Mouse (Mus musculus) left cerebral cortex, adult 8-10 months (tissue): Measurements from ENCODE around the gene Atp4b. TPM values are rescaled to one million over a fixed set of nuclear protein-coding genes. Genes with fewer than 3 reads are reported as not detected.
"Not testable (repeated sequence)": the region's sequence is repeated elsewhere in the genome, so short reads cannot be mapped to it uniquely, and the experiment has no call there.

Source experiments
- DNase-seq, 2 experiments: peaks; one replicate each; pipeline ENCODE4 v3.0.0; 2022; ENCODE audit warnings: low spot score in 2 of 2
- total RNA-seq, 4 experiments: library from RNA; stranded (reverse); gene quantifications; 2 replicates each; pipeline ENCODE4 v1.2.4; 2022

Gene Atp4b
- total RNA-seq, 4 experiments from 2014 or later, result not detected

DNA sequence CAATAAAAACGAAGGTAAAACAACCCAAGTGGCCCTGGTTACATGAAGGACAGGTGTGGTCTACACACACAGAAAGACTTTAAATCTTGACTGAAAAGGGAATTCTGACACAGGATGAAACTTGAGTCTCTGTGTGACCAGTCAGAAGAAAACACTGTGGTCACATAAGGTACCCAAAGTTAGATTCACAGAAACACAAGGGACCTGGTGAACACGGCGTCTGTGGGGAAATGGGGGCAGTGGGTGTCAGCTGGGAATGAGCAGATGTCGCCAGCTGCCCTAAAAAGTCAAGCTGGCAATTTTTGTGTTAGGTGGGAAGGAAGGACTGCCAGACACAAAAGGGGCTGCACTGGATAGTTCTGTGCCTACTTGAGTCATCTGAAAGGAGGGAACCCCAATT is 13.6 kb downstream of the Atp4b start:
- no peak for DNase-seq

DNA sequence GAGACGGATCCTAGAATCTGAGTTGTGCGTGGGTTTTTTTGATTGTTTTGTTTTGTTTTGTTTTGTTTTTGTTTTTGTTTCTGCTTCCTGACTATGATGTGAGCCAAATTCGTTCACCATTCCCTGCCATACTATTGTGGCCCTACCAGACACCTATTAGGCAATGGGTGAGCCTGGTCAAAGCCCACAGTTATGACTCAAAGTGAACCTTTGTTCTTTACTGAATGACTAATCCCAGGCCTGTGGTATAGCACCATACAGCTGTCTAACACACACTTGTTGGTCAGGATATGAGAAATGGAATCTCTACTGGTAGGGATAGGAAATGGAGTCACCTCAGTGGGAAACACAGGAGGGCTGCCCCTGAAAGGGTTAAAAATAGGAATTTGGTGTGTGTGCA is 14.1 kb downstream of the Atp4b start:
- no peak for DNase-seq

DNA sequence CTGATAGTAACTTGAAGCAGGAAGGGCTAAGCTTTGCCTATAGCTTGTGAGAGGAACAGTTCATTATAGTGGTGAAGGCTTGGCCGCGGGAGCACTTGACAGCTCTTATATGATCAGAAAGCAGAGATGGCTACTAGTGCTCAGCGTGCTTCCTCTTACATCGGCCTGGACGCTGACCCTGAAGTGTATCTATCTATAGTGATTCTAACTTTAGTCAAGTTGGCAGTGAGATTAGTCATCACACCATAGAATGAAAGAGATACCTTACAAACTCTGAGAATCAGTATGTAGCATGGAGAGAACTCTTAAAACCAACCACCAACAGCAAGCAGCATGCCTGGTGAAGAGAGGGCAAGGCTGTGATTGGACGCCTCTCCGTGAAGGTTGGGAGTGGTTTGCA is 15.0 kb downstream of the Atp4b start:
- DNase-seq, result no peak

DNA sequence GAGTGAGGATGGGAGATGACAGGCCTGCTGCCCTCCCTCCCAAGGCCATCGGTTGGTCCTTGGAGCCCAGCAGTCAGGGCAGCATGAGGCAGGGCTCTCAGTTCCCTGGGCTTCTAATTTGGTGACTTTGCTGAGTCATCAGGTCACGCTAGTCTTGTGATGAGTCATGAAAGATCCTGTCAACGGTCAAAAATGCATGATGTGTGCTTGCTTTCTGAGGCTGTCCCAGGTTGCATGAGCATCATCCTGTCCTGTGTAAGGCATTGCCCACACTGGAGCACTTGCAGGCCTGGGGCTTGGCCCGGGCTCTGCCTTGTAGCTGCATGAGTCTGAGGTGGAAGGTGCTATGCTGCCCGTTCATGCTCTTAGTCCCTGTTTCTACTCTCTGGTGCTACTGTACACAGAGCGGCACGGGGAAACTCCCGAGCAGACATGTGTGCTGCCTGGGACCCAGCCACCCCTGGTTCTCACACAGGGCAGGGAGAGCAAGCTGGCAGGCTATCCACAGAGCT is 23.4 kb downstream of the Atp4b start:
- DNase-seq, result no peak

DNA sequence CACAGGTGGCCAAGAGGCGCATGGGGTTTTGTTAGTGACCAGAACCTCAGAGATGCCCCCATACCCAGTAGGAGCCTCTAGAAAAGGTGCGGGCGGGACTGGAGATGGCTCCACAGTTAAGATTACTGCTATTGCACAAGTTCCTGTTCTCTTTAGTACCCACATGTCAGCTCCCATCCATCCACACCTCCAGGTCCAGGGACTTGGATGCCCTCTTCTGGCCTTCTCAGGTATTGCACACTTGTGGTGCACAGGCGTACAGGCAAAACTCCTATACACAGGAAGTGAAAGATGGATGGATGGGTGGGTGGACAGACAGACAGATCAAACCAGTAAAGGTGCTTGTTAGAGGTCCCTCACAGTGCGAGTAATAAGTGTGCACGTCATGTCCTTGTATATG is 34.8 kb downstream of the Atp4b start:
- DNase-seq, result no peak

DNA sequence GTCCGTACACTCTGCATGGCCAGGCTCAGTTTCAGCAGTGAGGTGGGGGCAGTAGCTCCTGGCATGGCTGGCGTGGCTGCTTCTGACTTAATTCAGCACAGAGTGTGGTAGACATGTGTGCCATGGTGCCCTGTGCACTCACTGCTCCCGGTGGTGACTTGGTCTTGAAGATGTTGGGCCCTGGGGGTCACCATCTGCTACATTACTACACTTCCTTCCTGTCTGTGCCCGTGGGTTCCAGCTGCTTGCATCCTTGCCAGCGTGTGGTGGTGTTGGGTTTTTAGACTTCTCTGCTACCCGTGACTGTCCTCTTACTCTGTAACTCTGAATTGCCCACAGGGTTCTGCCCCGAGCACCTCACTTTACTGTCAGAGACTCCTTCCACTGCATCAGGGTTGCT is 36.4 kb downstream of the Atp4b start:
- no peak for DNase-seq

DNA sequence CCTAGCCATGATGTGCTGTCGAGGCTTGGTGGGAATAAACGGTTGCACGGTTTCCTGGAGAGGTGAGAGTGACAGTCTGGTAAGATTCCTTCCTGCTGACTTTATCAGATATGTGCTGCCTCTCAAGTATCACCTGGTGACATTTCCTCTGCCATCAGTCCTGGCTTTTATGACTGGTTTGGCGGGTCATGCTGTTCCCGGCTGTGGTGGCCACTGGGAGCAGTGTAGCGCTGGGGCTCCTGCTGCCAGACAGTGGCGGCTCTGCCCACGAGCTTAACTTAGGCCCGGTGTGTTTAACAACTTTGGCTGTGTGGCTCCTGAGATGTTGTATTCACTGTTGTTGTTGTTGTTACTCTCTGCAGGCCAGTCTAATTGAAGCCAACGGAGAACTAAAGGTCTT is 39.9 kb downstream of the Atp4b start:
- DNase-seq, result no peak

DNA sequence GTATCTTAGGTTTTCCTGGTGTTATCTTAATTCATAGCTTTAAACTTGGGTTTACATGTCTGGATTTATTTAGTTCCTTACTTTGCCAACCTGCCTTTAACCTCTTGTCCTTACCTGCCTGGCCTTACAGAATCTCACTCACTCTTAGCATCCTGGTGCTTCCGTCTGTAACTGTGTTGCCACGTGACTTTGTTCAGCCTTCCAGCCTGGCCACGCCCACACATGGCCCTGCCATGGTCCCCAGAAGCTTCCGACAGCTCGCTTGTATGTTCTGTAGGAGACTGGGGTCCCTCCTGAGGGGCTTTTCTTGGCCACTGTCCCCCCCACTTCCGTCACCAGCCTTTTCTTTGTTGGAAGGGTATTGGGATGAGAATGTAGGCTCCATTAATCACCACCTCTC is 40.4 kb downstream of the Atp4b start:
- DNase-seq, result no peak

DNA sequence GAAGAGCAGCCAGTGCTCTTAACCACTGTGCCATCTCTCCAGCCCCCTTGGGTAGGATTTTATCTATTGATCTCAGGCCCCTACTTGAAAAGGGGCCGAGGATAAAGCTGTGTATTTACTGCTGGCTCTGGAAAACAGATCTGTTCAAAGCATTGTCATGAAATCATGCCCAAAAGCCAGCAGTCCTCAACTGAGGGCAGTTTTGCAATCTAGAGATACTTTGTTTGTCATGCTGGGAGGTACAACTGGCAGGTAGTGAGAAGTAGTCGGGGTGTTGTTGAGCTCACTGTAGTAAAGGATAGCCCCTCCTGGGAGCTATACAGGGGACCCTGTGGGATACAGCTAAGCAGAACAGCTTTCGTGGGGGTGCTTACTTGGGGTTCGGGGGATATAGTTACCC is 42.7 kb downstream of the Atp4b start:
- DNase-seq, result no peak

DNA sequence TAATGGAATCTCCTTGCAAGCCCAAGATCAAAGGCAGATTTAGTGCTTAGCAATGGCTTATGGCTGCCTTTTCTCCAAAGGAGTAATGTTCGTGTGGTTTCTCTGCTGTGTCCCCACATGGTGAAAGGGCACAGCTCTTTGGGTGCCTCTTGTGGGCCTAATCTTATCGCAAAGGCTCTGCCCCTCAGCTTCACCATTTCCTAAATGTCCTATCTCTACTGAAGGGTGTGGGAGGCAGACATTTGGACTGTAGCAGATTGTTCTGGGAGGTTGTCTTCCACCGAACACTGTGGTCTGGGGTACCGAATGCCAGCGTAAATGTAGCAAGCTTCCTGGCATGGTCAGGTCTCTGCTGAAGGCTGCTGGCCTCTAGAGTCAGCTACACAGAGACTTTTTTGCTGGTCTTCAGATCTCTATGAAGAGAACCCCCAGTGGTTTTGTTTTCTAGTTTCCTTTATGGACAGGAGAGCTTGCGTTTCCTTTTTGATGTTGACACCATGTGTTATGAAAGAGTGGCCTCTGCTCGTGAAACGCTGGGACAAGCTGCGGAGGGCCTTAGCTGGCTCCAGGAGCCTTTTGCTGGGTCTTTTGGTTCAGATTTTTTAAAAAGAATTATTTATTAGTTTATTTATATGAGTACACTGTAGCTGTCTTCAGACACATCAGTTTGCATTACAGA is 43.3 kb downstream of the Atp4b start:
- no peak for DNase-seq

DNA sequence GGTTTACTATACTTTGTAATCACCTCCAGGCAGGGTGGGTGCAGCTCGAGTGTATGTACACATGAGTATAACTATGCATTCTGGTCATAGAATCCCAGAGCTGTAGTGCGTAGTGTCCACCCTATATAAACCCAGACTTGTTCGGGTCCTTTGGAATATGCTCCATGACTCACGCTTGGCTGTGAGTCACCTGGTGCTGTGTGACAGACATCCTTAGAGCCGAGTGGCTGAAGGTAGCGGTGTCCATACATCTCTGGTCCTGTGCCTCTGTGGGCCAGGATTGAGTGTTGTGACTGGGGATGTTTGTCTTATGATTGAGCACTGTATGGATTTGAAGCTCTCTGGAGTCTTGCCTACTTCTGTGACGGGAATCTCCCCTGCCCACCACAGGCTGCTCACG is 44.0 kb downstream of the Atp4b start:
- DNase-seq, result no peak

DNA sequence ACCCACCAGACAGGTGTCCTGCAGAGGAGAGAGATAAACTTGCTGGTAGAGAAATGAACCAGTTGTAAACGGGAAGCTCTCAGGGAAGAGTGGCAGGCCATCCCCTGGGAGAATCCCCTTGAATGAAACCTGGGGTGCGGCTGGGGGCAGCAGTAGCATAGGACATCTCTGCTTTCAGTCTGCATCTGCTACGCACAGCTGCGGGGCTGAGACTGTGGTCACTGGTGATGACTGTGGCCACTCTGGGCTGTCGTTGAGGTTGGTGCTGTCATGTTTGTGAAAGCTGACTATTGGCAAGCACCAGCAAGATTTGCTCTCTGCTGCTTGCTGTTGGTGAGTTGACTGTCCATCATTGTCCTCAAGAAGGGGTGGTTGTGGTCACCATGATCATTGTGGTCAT is 45.0 kb downstream of the Atp4b start:
- no peak for DNase-seq

DNA sequence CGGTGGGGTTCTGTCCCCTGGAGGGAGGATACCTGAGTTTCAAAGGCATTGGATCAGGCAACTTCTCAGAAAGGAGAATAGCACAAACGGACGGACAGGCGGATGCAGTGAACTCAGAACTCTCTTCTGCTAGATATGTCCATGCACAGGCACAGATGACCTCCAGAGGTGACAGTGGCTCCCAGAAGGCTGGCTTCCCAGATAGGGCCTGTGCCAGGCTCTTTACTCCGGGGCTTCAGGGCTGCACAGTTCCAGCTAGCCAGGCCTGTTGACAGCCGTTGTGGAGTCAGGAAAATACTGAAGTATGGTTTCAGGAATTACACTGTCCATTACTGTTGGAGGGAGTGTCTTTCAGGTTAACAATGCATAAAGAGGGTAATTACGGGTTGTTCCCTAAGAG is 46.6 kb downstream of the Atp4b start:
- no peak for DNase-seq

DNA sequence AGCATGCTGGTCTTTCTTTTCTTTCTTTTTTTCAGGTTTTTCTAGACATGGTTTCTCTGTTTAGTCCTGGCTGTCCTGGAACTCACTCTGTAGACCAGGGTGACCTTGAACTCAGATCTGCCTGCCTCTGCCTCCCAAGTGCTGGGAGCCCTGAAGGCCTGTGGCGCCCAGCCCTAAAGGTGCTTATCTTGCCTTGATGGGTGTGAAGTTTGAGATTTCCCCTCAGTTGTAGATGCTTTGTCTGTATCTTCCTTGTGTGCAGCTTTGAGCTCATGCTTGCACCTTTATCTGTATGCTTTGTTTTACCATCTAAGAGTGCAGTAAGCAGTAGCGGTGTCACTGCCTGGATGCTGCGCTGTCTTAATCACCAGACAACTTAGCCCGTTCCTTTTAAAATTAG is 53.5 kb downstream of the Atp4b start:
- DNase-seq, result no peak

DNA sequence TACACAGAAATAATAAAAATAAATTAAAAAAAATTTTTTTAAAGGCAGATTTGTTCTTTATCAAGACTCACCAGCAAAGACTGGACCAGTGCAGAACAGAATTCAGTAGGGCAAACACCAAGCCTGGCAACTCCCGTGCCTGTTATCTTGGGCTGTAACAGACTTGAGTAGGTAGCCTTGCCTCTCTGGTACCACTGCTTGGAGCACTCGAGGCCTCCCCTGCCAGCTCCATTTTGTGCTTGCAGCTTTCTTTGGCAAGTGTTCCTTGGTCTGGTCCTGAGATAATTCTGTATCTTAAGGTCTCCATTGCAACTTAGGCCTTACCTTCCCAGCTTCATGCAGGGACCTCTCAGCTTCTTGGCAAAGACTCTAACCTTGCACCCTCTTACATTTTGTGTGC is 54.3 kb downstream of the Atp4b start:
- no peak for DNase-seq

DNA sequence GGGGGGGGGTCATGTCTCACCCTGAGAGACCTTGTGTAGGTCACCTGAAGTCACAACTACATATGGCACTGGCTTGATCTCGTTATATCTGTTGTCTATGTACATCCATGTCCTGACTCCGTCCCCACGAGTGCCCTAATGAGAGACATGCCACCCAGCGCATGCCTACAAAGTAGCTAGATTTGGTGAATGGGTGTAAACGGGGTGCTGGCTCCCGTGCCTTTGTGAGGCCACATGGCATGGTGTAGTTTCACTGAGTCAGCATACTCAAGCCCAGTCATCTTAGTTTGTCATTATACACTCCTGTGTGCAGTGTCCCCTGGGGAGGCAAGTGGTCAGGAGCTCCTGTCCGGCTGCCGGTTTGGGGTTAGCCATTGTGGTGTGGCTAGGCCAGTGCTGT is 56.0 kb downstream of the Atp4b start:
- no peak for DNase-seq

DNA sequence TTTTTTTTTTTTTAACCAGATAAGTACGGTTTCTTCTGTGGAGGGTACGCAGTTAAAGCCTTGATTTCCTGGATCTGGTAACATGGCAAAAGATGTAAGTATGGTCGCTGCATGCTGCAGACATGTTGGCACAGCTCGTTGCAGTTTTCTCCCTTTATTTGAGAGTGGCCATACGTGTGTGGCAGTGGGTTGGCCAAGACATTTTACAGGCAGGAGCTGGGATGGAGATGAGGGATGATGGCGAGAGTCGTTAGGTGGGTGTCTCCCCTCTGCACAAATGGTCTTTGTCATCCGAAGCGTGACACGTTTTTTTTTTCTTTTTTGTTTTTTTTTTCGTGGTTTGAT is 57.0 kb downstream of the Atp4b start:
- no peak for DNase-seq

DNA sequence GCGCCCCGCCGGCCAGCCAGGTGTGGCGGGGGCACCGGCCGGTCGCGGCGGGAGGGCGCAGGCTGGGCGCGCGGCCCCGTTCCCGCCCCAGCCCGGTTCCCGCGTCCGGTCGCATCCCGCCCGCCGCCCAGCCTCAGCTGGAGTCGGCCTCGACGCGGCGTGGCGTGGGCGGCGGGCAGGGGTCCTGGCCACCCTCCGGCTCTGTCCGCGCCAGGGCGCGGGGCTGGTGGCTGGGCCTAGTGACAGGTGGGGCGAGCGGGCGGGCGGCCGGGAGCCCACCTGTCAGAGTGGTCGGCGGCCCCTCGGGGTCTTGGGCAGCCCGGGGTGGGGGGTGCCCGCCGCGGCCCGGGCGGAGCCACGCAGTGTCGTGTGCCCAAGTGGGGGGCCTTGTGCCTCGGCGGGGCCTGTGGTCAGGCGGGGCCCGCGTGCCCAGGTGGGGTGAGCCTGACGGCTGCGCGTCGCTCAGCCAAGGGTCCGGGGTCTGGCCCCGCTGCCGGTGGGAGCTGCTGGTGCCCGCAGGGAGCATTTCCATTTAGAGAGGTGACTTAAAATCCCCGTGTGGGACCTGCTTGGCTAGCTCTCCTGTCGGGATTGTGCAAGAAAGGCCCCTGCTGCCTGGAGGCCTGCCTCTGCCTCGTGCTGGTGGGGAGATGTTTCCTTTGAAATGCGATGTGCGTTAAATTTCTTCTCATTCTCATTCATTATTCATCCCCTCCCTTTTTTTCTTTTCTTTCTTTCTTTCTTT is 57.6 kb downstream of the Atp4b start:
- DNase-seq, result no peak

DNA sequence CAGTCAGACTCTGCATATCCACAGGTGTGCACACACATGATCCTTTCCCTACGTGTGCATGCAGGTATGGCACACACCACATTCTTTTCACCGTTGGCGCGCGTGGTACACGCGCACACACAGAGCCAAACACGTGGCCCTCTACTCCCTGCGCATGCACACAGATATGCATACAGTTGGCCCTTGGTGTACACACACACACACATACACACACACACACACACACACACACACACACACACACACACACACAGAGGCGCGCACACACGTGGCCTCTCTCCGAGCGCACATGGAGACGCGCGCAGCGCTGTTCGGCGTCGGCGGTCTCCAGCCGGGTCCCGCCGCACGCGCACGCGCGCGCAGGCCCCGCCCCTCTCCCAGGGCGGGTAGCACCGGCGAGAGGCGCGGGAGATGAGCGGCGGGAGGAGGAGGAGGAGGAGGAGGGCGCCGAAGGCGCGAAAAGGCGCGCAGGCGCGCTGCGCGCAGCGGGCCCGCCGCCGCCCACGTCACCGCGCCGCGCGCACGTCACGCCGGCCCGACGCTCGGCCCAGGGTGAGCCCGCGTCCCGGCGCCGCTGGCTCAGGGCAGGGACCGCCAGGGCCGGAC is 58.3 kb downstream of the Atp4b start, which contains the start of gene Tfdp1:
TSS of gene Tfdp1 (plus strand) at position 497 of the 606 bp plus-strand sequence.
- peak; percentile 50 to 87 for DNase-seq

DNA sequence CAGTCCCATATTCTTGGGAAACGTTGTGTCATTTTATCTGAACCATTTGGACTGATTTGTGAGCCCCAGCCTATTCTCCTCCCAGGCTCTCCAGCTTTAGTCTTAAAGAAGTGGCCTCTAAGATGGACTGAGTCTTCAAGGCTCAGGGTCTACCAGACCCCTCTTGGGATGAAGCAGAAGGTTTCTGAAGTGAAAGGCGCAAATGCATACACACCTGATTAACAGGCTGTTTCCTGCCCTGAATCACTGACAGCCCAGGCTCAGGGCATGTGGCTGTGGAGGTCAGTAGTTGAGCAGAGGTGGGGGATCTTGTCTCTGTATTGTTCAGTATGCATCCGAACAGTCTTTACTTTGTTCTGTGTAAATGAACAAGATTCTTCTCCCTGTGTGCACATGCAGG is 58.9 kb downstream of the Atp4b start:
- no peak for DNase-seq

DNA sequence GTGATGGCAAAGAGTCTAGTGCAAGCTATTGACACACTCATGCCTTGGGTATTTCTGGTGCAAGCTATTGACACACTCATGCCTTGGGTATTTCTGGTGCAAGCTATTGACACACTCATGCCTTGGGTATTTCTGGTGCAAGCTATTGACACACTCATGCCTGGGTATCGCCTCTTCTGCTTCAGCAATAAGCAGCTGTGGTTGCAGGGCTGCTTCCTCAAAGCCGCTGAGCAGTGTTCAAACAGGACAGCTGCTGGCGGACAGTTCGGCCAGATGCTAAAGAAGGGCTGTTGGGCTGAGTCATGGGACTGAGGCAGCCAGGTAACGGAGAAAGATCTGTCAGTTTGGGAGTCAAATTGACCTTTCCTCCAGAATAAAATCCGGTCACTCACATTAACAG is 59.4 kb downstream of the Atp4b start:
- DNase-seq, result not testable (repeated sequence)
